Mouse (Mus musculus): ENCODE data around the gene Gbgt1.

Gene Gbgt1

GRCm38 (mm10) chr2:28530311-28530710 is 33.6 kb downstream of the Gbgt1 start:
- no peak for DNase-seq

DNA sequence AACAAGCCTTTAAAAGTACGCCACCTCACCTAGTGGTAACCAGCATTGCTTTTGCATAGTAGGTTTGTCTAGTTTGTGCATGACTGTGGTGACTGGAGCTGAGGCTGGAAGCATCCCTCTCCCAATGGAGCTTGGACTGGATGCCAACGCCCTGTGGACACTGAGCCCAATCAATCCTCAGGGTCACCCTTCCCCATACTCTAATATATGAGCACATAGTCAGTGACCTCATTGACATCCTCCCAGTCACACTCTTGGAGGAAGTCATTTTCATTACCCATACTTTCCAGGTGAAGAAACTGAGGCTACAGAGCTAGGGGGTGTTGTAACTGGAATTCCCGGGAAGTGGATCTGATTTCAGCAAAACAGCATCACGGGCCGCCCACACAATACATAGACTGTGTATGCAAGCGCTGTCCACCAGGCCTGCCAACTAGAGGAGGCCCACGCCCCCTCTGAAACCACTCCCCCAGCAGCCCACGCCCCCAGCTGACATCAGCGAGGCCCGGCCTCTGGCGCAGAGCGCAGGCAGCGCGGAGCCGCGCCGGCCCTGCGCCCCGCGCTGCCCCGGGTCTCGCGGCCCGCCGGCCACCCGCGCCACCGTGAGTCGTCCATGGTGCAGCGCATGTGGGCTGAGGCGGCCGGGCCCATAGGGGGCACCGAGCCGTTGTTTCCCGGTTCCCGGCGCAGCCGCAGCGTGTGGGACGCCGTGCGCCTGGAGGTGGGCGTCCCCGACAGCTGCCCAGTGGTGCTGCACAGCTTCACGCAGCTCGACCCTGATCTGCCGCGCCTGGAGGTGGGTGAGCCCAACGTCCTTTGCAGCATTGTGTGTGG is 36.5 kb downstream of the Gbgt1 start:
- DNase-seq, result peak; percentile 87 to 88

DNA sequence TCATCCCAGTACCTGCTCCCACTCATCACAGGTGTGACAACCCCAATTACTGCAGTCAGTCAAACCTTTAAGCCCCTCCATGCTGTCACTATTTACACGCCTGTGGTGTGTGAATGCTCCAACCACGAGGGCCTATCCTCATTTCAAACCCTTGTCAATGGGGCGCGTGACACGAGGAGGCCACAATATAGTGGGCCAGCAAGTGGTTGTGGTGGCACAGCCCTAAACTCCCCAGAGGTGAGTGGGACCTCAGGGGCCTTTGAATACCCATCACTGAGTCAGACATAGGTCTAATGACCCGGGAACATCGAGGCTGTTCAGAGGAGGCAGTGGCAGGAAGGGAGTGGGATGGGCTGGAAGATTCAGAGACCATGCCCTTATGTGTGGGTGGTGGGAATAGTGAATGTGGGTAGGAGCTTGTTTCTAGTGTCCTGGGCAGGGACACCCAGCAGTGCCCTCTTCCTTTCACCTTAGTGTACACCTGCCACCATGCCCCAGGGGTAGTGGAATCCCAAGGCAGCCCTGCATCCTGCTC is 37.3 kb downstream of the Gbgt1 start:
- DNase-seq, result no peak

DNA sequence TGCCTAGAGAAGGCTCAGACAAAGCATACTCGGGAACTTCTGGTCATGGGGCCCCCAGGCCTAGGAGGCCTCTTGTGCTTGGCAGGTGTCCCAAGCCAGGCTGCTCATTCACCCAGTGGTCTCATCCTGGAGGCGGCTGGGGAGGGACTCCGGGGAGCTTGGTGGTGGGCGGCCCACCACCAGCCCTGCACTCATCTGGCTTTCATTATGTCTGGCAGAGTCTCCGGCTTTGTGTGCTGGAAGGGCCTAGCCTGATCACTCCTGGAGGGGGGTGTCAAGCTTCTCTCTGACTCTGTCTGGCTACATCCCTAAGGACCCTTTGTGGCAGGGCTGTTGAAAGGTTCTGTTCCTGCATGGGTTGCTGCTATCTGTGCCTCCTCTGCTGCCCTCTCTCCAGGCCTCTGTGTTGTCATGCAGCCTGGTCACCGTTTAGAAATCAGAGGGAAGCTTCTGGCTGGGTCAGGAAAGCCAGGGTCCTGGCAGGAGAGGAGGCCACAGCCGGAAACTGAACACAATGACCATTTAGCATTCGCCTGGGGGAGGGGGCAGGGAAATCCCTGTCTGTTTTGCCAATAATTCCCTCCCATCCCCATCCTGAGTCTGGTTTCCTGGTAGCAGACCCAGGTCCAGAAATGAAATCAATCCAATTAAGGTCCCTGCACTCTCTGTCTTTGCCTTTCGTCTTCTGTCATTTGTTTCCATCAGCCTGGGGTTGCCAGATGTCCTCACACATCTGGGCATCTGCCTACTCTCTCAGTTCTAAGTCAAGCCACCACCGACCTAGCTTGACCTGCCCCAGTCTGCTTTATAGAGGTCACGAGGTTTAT is 38.0 kb downstream of the Gbgt1 start:
- DNase-seq, result peak; percentile 60

DNA sequence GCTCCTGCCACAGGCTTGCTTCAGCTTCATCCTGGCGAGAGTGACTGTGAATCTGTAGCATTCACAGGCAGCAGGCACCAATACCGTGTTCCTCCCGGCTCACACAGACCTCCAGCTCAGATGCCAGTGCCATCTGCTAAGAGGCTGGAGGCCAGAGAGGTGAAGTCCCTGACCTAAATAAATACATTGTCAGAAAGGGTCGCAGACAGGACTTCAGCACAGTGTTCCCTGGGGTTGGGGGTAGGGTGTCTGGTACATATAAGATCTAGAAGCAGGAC is 38.5 kb downstream of the Gbgt1 start:
- peak; percentile 71 to 81 for DNase-seq

DNA sequence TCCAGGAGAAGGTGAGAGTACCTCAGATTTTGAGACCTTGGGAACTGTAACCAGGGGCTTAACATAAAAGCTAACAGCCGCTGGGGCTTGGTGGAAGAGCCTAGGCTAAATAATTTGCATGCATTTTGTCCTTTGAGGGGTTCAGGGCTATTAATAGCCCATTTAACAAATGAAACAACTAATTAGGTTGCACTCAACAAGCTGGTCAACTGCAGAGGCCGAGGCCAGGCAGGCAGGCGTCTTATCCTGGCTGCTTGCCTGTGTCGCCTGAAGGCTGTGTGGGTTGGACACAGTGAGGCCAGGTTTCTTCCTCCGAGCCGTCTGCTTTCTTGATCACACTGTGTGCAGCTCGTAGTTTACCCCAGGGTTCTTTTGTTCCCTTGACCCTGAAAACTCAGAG is 39.0 kb downstream of the Gbgt1 start:
- DNase-seq, result peak; percentile 87

GRCm38 (mm10) chr2:28536166-28536565 is 39.5 kb downstream of the Gbgt1 start:
- peak; percentile 57 to 65 for DNase-seq

DNA sequence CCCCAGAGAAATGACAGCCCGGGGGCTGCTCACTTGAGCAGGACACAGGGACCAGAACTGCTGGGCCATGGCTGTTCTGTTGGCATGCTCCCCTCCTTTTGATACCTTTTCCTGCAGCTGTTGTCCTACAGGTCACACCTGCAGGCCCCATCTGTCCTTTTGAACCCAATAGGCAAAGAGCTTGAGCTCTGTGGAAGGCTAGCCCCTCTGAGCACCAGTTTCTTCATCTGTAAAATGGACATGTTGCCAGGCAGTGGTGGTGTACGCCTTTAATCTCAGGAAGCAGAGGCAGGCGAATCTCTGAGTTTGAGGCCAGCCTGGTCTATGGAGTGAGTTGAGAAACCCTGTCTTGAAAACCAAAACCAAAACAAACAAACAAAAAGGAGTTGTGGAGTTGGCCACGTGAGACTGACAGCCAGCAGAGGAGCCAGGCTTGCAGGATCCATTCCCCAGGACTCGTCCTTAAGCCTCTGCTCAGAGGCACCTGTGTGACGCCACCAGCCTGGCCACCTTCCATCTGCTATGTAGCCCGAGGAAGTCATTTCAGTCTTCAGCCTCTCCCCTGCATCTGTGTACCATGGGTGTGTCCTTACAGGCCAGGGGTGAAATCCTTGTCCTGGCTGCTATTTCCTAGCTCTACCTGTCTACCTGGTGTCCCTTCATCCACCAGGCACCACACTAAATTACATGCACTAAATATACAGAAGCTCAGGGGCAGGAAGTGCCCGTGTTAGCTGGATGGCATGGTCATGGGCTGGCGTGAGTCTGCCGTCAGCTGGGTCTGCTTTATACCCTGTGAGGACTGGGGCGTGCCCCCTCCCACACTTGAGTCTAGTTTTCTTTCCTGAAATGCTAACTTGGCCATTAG is 40.3 kb downstream of the Gbgt1 start:
- no peak for DNase-seq

GRCm38 (mm10) chr2:28537634-28537920 is 40.9 kb downstream of the Gbgt1 start:
- no peak for DNase-seq

- DNase-seq, result no peak
These were observed 41.5 kb downstream of the Gbgt1 start for GRCm38 (mm10) chr2:28537995-28538816.

- peak; percentile 65 to 70 for DNase-seq
These were observed 42.1 kb downstream of the Gbgt1 start for GRCm38 (mm10) chr2:28538817-28539128.

DNA sequence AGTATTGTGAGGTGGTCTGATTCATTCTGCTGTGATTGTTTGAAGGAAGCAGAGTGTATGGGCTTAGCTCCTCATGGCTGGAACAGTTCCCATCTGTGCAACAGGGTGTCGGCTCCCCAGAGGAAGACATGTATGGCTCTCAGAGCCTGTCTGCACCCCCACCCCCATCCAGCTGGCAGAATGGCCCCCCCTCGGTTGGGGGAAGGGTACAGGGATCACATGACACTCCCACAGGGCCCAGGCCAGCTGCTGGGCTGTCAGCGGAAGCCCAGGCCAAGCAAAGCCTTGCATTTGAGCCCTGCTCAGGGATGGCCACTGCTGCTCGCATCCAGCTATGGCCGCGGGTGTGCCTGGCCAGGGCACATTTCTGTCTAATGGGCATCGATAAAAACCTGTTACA is 42.5 kb downstream of the Gbgt1 start:
- peak; percentile 66 to 76 for DNase-seq

- DNase-seq, result no peak
These were observed 43.3 kb downstream of the Gbgt1 start for GRCm38 (mm10) chr2:28539949-28540348.

GRCm38 (mm10) chr2:28540587-28541227 is 44.0 kb downstream of the Gbgt1 start:
- DNase-seq, result no peak

- DNase-seq, result peak; percentile 97 to 98
These were observed 47.2 kb downstream of the Gbgt1 start for GRCm38 (mm10) chr2:28543894-28544293.

DNA sequence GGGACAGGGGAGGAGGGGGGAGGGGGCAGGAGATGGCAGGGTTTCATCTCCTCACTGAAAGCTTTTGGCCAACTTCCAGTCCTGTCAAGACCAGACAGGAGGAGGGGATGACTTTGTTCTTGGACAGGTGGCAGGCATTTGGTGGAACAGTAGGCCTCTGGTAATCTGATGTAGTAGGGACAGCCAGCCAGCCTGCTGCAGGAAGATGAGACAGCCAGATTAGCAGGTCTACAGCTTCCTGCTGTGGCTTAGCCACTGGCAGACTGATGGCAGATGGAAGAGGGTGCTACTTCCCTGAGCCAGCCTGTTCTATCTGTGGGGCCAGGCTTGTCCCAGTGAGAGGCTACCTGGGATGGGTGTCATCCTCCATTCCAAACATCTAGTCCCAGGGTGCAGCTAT is 49.3 kb downstream of the Gbgt1 start:
- peak; percentile 83 to 84 for DNase-seq

- DNase-seq, result peak in 1 of 2 experiments; percentile 51
These were observed 49.9 kb downstream of the Gbgt1 start for GRCm38 (mm10) chr2:28546560-28546959.

DNA sequence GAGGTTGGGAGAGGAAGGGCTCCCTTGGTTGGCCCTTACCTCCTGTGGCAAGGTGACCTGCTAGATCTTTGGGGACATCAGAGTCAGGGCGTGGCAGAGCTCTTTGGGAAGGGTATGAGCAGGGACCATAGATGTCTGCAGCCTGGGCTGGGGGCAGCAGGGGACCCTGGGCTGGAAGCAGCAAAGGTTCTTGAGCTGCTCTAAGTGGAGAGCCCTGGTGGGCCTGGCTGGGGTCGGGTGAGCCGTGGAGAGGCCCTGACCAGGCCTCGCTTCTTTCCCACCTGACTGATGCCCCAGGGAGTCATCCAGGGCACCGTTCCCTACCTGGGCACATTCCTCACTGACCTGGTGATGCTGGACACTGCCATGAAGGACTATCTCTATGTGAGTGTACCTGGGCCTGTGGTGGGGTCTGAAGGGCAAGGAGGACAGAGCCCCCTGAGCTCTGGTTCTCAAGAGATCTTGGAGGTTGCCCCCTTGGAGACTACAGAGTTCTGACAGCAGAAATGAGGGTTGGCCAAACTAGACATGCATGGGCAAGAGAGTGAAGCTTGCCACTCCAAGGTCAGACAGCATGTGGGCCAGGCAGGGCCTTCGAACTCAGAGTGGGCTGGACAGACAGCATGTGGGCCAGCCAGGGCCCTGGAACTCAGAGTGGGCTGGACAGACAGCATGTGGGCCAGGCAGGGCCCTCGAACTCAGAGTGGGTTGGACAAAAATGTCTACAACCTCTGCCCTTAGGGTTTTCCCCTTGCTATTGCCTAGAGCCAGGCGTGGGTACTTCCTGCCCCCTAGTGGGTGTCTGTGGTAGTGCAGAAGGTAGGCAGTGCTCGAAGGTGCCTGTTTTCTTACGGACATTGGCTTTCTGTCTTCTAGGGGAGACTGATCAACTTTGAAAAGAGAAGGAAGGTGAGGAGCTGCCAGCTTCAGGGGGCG is 50.8 kb downstream of the Gbgt1 start:
- peak; percentile 93 to 94 for DNase-seq

GRCm38 (mm10) chr2:28549157-28549556 is 52.5 kb downstream of the Gbgt1 start:
- peak in 1 of 2 experiments; percentile 23 for DNase-seq

DNA sequence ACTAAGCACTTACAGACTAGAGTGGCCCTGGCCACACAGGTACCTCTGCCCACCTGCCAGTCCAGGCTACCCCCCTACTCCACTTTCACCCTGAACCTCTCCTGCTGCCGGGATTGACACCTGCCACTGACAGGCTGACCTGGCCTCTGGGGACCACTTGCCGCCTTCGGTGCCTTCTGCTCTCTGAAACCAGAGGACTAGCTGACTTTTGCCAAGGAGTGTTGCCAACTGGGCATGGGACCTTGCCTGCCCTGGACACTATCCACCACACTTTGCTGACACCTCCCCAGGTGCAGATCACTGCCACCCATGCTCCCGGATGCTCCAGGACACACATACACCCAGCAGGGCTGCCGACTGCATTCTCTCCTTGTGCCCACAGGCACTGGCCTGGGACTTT is 55.6 kb downstream of the Gbgt1 start:
- DNase-seq, result peak; percentile 42 to 54

All from cerebellum, postnatal 14 days (tissue).